Mouse (Mus musculus) lung, postnatal 14 days (tissue): Measurements from ENCODE around the gene Mtf2.
"Not testable (repeated sequence)": the region's sequence is repeated elsewhere in the genome, so short reads cannot be mapped to it uniquely, and the experiment has no call there.

Experiments
- DNase-seq: peaks from one replicate; pipeline ENCODE4 v3.0.0; 2021

Gene Mtf2

GRCm38 (mm10) chr5:108085440-108085839, 20.0 kb downstream of the Mtf2 start:
- no peak for DNase-seq

GRCm38 (mm10) chr5:108092731-108093130, 27.3 kb downstream of the Mtf2 start:
- DNase-seq, result not testable (repeated sequence)

GRCm38 (mm10) chr5:108097676-108098075, 32.2 kb downstream of the Mtf2 start:
- DNase-seq, result no peak

GRCm38 (mm10) chr5:108100196-108100595, 34.7 kb downstream of the Mtf2 start:
- no peak for DNase-seq

GRCm38 (mm10) chr5:108104306-108104705, 38.8 kb downstream of the Mtf2 start:
- DNase-seq, result no peak

- DNase-seq, result no peak
Measured at GRCm38 (mm10) chr5:108109346-108109745, 43.9 kb downstream of the Mtf2 start.

- DNase-seq, result no peak
Measured at GRCm38 (mm10) chr5:108117693-108118092, 52.2 kb downstream of the Mtf2 start.

- no peak for DNase-seq
Measured at GRCm38 (mm10) chr5:108120221-108120900, 54.9 kb downstream of the Mtf2 start.

GRCm38 (mm10) chr5:108131849-108132440, 66.5 kb downstream of the Mtf2 start:
- peak; percentile 50 for DNase-seq

- DNase-seq, result peak; percentile 96
Measured at GRCm38 (mm10) chr5:108132441-108133243, 67.2 kb downstream of the Mtf2 start, which contains the start of the genes Tmed5 and Ccdc18. Gene Tmed5 (minus strand): TSS chr5:108132620. Gene Ccdc18 (plus strand): TSS chr5:108132875.

- no peak for DNase-seq
Measured at GRCm38 (mm10) chr5:108152592-108152991, 87.1 kb downstream of the Mtf2 start.
